Mouse (Mus musculus) liver, adult 2 months (tissue): ENCODE data around the gene Prkcb.

Experiments
- CTCF ChIP-seq: fragments of 200-500 bp; IDR thresholded peaks from 2 replicates; pipeline ENCODE4 v1.5.1; 2011; ENCODE audit warnings: low read depth, low read length, control low read depth
- POLR2A ChIP-seq: fragments of 200-500 bp; IDR thresholded peaks from 2 replicates; pipeline ENCODE4 v1.6.1; 2011; ENCODE audit warnings: low read length, control low read depth; ENCODE audit not compliant: insufficient read depth; ENCODE audit errors: extremely low read depth

DNA sequence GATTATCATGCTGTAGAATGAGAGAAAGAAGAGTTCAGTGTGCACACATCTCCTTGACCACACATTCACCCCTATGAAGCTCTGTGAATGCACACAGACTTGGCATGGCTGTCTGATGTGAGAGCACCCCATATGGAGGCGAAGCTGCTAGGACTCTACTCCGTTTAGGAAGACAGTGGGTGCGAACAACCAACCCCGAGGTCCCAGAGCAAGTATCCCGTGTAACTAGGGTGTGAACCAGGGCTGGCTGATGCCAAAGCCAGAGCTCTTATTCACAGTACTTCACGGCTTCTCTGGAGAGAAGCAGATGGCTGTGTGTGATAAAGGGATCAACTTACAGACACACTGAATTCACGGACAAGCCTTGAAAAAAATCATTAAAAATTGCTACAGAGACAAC, 285.9 kb downstream of the Prkcb start:
- TF ChIP-seq CTCF = no peak
- TF ChIP-seq POLR2A = no peak
